Mouse (Mus musculus): ENCODE results near the gene Lrrc3c. TPM values are rescaled to one million over a fixed set of nuclear protein-coding genes. Genes with fewer than 3 reads are reported as not detected.

Gene Lrrc3c
- polyA plus RNA-seq, 1 experiment from 2014 or later = not detected

DNA sequence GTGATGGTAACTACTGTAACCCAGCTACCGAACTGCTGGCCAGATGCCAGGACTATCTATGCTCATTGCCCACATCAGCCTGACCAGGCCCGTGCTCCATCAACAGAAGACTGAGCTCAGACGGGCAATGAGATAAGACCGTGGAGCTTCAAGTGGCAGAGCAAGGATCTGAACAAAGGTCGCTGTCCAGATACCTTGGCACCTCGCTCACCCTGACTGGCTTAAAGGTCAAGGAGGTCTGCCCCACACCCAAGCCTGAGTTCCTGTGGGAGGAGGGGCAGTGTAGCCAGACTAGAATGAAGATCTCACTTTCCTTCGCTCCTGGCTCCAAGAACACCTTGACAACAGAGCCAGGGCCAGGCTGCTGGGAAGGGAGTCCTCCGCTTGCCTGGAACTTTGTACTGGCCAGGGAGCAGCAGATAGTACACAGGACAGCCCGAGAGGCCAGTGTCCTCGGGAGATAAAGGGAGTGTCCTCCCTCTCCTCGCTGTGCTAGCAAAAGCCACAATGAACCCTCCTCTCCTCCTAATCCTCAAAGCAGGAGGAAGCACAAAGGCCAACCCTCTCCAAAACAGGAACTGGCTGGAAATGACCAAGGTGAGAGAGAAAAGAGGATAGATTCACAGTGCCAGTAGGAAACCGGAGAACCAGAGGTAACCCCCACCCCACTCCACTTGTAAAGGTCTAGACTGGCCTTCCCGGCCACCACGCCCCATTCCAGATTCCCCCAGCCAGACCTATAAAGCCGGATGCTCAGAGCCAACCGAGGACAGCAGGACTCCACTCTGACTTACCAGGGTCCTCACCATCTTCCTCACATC lies 17.6 kb upstream of the Lrrc3c start:
- WGBS = 80% methylated on average over 16 of the region's 16 CpGs
- peaks cover 16% of the 10 kb centered on the region for H3K36me3 ChIP-seq
- ATAC-seq (ENCODE audit: low FRiP score, low read depth) = no peak
- peaks cover 15% of the 10 kb centered on the region for H3K4me1 ChIP-seq (replicated peaks)
- no peak overlapping the region for H3K9ac ChIP-seq
- no peak overlapping the region for H3K4me3 ChIP-seq
- H3K27me3 ChIP-seq = no peaks in the 10 kb centered on the region
- H3K4me2 ChIP-seq = no peak overlapping the region
- H3K27ac ChIP-seq (replicated peaks) = no peak overlapping the region
- no peaks in the 10 kb centered on the region for H3K9me3 ChIP-seq

DNA sequence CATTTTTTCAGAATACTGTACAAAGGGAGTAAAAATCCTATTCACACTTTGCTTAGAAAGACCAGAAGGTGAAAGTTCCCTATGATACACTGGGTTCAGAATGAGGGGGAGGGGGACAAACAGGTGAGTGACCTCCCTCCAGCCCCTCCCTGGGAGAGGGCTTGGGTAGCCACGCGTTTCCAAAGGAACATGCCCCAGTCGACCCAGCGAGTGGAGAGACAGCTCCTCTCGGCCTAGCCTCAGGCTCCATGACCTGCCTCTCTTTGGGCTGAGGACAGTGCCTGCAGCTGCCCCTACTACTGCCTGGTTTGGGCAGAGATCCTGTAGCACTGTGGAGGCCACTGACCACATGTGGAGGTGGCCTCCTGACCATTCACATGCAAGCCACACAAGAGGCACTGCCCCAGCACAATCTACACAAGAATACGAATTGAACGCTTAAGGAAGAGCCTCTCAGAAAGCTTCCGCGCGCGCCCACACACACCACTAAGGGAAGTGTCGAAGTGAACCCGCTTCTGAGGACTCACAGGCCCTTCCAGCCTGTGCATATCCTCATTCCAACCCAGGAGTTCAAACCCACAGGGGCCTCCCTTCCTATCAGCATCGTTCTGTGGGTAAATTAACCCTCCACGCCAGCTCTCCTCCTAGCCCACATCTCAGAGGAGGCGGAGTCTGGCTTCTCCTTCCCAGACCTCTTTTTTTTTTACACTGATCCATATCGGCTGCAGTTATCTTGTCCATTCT lies 16.6 kb upstream of the Lrrc3c start:
- Histone ChIP-seq H3K4me1 (replicated peaks) (peaks cover 25% of the 10 kb centered on the region), H3K4me3 (no peak overlapping the region), H3K9me3 (no peaks in the 10 kb centered on the region), H3K4me2 (no peak overlapping the region), H3K27me3 (no peaks in the 10 kb centered on the region), H3K27ac (replicated peaks) (no peak overlapping the region), H3K36me3 (peaks cover 16% of the 10 kb centered on the region), H3K9ac (no peak overlapping the region)
- 74% methylated on average over 17 of the region's 17 CpGs for WGBS
- ATAC-seq (ENCODE audit: low FRiP score, low read depth) = no peak

DNA sequence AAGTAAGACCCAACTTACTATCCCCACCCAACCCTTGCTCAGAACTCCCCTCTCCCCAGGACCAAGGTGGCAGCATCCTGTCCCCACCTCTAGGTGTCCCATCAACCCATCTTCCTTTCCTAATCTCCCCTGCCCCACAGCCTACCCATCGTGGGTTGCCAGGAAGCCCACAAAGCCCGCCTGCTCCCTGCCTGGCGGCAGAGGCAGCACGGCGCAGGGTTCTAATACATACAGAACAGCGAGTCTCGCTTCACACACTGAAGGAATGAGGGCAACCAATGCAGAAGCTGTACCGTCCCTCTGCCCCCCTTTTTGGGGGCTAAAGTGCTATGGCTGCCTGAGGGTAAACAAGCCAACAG lies 16.1 kb upstream of the Lrrc3c start:
- no peaks in the 10 kb centered on the region for H3K27me3 ChIP-seq
- no peak overlapping the region for H3K9ac ChIP-seq
- WGBS = 79% methylated on average over 8 of the region's 8 CpGs
- no peak overlapping the region for H3K4me2 ChIP-seq
- H3K36me3 ChIP-seq = peaks cover 16% of the 10 kb centered on the region
- H3K9me3 ChIP-seq = no peaks in the 10 kb centered on the region
- H3K4me1 ChIP-seq (replicated peaks) = peaks cover 25% of the 10 kb centered on the region
- no peak overlapping the region for H3K4me3 ChIP-seq
- no peak for ATAC-seq (ENCODE audit: low FRiP score, low read depth)
- H3K27ac ChIP-seq (replicated peaks) = no peak overlapping the region

DNA sequence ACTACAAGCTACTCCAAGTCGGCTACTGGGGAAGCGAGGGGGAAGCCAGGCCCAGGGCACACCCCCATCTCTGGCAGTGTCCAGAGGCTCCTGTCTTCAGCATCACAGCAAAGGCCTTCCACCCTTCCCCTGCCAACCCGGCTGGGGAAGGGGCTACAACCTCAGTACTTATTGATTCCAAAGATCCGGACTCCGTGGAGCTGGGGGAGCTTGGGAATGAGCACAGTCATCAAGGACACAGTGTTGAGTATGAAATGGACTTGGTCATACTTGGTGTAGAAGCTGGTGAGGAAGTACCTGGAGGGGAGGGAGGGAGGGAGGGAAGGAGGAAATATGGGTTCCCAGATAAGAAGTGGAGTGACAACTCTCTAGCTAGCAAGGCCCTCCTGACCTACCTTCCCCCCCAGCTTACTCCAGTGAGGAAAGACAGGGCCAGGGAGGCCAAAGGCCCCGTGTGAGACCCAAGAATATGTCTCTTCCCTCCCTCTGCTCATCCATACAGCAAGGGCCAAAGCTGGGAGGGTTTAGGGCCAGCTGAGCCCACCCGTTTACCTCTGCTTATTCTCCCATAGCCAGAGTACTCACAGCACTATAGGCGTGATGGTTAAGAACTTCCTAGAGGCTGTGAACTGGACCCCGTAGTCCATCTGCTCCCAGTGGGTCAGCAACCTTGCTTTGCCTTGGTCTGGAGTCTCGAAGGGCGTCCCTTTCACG lies 15.4 kb upstream of the Lrrc3c start:
- H3K4me2 ChIP-seq = no peak overlapping the region

DNA sequence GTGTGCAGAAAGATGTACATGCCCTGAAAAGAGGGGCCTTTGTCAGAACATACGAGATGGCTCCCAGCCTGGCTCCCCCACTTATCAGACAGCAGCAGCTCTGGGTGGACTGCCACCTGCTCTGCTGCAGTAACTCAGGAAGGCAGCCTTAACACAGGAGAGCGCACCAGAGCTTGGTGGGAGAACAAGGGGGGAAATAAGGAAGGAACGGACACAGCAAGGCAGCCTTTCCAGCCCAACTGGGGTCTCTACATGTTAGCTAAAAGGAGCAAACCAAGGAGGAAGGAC lies 14.9 kb upstream of the Lrrc3c start:
- Histone ChIP-seq H3K4me2 (no peak overlapping the region), H3K4me3 (no peak overlapping the region), H3K36me3 (peaks cover 16% of the 10 kb centered on the region), H3K9ac (no peak overlapping the region), H3K9me3 (no peaks in the 10 kb centered on the region), H3K4me1 (replicated peaks) (peaks cover 35% of the 10 kb centered on the region), H3K27ac (replicated peaks) (no peak overlapping the region), H3K27me3 (no peaks in the 10 kb centered on the region)
- 89% methylated on average over 3 of the region's 3 CpGs for WGBS
- no peak for ATAC-seq (ENCODE audit: low FRiP score, low read depth)

More for the DNA sequence above, 15.4 kb upstream of the Lrrc3c start:
- H3K36me3 ChIP-seq = peaks cover 16% of the 10 kb centered on the region
- H3K9me3 ChIP-seq = no peaks in the 10 kb centered on the region
- peaks cover 30% of the 10 kb centered on the region for H3K4me1 ChIP-seq (replicated peaks)
- no peaks in the 10 kb centered on the region for H3K27me3 ChIP-seq
- no peak overlapping the region for H3K27ac ChIP-seq (replicated peaks)
- WGBS = 90% methylated on average over 12 of the region's 12 CpGs
- H3K9ac ChIP-seq = no peak overlapping the region
- H3K4me3 ChIP-seq = no peak overlapping the region
- ATAC-seq (ENCODE audit: low FRiP score, low read depth) = no peak

DNA sequence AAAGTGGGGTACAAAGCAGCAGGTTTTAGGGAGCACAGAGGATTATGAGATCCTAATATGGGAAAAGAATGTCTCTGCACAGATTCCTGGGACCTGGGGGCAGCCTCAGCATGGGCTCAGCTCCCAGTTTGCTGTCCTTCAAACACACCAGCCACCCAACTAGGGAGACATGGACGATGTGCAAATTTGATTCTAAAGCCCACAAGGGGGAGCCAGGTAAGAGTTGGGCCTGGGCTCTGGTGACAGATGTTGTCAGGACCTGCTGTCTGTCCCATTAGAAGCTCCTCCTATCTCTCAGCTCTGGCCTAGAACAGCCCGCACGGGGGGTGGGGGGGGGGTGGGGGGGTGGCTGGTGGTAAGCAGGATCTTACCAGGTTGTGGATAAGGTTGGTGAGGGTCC lies 14.5 kb upstream of the Lrrc3c start:
- H3K27me3 ChIP-seq = no peaks in the 10 kb centered on the region
- H3K36me3 ChIP-seq = peaks cover 16% of the 10 kb centered on the region
- peaks cover 39% of the 10 kb centered on the region for H3K4me1 ChIP-seq (replicated peaks)
- WGBS = 36% methylated on average over 3 of the region's 3 CpGs
- no peak for ATAC-seq (ENCODE audit: low FRiP score, low read depth)
- H3K27ac ChIP-seq (replicated peaks) = no peak overlapping the region
- H3K9me3 ChIP-seq = no peaks in the 10 kb centered on the region
- no peak overlapping the region for H3K9ac ChIP-seq
- H3K4me2 ChIP-seq = no peak overlapping the region
- no peak overlapping the region for H3K4me3 ChIP-seq

DNA sequence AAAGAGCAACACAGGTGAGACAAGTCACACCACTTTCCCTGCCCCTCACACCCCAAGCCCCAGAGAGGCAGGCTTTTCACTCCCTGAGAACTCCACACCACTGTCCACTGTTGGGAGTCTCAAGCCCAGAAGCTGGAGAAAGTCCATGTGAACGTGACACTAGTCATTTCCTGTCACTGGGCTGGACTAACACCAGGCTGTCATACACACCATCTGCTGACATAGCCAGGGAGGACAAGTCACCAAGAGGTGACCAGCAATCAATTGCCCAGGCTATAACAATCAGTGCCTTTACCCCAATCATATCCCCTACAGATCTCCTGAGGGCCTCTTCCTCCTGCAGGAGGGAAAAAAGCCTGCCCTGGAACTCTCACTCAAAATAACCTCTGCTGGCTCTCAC lies 13.9 kb upstream of the Lrrc3c start:
- H3K27ac ChIP-seq (replicated peaks) = no peak overlapping the region
- no peak overlapping the region for H3K9ac ChIP-seq
- H3K36me3 ChIP-seq = peaks cover 16% of the 10 kb centered on the region
- WGBS = 65% methylated on average over 1 of the region's 1 CpGs
- H3K4me1 ChIP-seq (replicated peaks) = peaks cover 40% of the 10 kb centered on the region
- ATAC-seq (ENCODE audit: low FRiP score, low read depth) = no peak
- no peak overlapping the region for H3K4me2 ChIP-seq
- no peaks in the 10 kb centered on the region for H3K9me3 ChIP-seq
- no peaks in the 10 kb centered on the region for H3K27me3 ChIP-seq
- no peak overlapping the region for H3K4me3 ChIP-seq

DNA sequence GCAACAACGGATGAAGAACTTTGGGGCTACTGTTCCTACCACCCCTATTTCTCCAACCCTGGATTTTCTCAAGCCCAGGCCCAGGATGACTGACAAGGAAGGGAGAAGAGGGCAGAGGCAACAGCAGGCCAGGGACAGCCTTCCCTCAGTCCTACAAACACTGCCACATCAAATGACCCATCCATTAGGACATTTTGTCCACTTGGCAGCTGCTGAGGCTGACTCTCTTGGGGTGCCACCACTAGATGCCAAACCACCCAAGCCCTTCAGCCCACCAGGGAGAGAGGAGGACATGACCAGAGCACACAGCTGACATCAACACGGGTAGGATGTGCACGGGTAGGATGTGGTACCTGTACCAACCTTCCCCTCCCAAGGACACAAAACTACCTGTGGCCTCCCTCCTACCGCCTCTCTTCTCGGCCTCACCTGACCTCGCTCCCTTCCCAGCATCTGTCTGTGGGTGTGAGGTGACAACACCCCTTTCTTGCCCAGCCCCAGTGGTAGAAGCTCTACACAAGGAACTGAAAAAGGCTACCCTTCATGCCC lies 13.4 kb upstream of the Lrrc3c start:
- H3K36me3 ChIP-seq = peaks cover 16% of the 10 kb centered on the region
- no peak overlapping the region for H3K4me2 ChIP-seq
- no peaks in the 10 kb centered on the region for H3K9me3 ChIP-seq
- no peak overlapping the region for H3K27ac ChIP-seq (replicated peaks)
- no peak overlapping the region for H3K4me3 ChIP-seq
- H3K27me3 ChIP-seq = no peaks in the 10 kb centered on the region
- ATAC-seq (ENCODE audit: low FRiP score, low read depth) = no peak
- H3K4me1 ChIP-seq (replicated peaks) = peaks cover 40% of the 10 kb centered on the region
- H3K9ac ChIP-seq = no peak overlapping the region
- 95% methylated on average over 6 of the region's 6 CpGs for WGBS

DNA sequence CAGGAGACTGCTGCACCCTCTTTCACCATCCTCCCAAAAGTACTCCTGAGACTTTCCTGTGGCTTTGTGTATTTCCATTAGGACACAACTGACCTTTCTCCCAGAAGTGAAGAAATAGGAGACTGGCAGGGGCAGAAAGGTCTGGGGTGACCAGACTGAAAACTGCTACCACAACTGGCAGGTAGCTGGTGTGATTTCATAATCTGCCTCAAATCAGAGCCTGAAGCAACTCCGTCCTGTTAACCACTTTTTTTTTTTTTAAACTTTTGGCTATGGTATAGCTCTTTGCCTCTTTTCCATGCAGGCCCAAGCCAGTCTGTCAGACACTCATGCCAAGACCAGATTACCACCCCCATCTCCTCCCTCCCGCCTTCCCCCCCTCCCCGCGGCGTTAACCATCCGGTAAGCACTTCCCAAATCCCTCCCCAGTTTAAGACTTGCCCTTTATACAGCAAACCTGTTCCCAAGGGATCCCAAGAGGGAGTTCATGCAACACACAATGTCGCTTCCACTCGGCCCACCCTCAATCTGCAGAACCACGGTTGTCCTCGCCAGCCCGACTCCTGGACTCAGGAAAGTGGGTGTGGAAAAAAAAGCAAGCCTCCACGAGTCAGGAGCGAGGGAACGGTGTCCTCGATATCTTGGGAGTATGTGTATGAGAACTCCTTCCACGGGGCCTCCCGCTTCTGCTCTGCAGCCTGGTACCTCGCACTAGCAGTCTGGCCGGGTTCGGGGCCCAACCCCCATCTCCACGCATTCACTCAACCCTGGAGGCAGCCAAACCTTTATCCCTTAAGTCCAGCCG lies 11.8 kb upstream of the Lrrc3c start:
- 2% methylated on average over 22 of the region's 22 CpGs for WGBS
- ATAC-seq (ENCODE audit: low FRiP score, low read depth) = peak; percentile 47

DNA sequence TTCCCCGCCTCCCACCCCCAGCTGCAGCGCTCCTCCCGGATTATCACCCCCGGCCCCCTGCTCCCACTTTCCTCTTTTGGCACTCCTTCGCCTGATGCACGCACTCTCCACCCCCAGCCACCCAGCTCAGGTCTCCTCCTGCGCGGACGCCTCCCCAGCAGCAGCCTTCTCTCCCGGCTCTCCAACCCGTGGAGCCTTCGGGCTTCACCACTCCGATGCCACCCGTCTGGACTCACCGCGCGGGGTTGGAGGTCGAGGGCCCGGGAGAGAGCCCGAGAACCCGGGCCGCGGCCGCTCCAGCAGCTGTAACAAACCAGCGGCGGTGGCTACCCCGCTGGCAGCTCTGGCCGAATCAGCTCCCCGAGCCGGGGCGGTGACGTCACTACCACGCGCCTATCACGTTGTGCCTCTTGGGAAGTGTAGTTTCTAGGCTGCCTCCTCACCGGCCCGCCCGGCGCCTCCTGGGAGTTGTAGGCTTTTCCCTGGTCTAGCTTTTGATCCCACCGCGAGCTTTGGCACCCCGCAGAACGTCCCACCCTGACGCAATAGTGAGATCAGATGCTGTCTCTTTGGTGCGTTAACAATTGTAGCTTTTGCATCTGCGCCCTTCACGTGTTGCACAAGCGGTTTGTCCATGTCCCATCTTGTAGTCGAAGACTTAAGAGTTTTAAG lies 11.1 kb upstream of the Lrrc3c start, which contains the start of gene Ormdl3:
TSS of gene Ormdl3 (minus strand) at position 477 of the 672 bp plus-strand sequence.
- peak; percentile 94 for ATAC-seq (ENCODE audit: low FRiP score, low read depth)
- H3K9ac ChIP-seq = peak within 1 kb of the TSS; percentile 88

More for the DNA sequence above, 11.8 kb upstream of the Lrrc3c start:
- H3K9me3 ChIP-seq = no peaks in the 10 kb centered on the region
- H3K9ac ChIP-seq = peak overlapping the region; percentile 88
- peak overlapping the region; percentile 94 for H3K4me2 ChIP-seq
- peak overlapping the region; percentile 99 for H3K4me3 ChIP-seq
- H3K4me1 ChIP-seq (replicated peaks) = peaks cover 40% of the 10 kb centered on the region
- peak overlapping the region; percentile 90 for H3K27ac ChIP-seq (replicated peaks)
- peaks cover 16% of the 10 kb centered on the region for H3K36me3 ChIP-seq
- 0 out of 2 replicates have a peak, but pooled peaks cover under 1% of the 10 kb centered on the region for H3K27me3 ChIP-seq

More for the DNA sequence above, 11.1 kb upstream of the Lrrc3c start, which contains the start of gene Ormdl3:
- Histone ChIP-seq H3K27ac (replicated peaks) (peak within 1 kb of the TSS; percentile 90), H3K36me3 (peaks cover 14% of the 10 kb centered on the region), H3K4me2 (peak within 1 kb of the TSS; percentile 94), H3K27me3 (0 out of 2 replicates have a peak, but pooled peaks cover 6% of the 10 kb centered on the region), H3K4me3 (peak within 1 kb of the TSS; percentile 99), H3K4me1 (replicated peaks) (peaks cover 40% of the 10 kb centered on the region), H3K9me3 (no peaks in the 10 kb centered on the region)
- WGBS = under 1% methylated on average over 49 of the region's 49 CpGs
